Mouse (Mus musculus) ovary, postnatal 14 days (tissue): ENCODE data around the gene Kcnj4.
A peak's percentile ranks its signal among the peaks of the same experiment; 100 is the strongest.

Source experiments
- DNase-seq: peaks from one replicate; pipeline ENCODE4 v3.0.0; 2022; ENCODE audit warnings: low spot score

Gene Kcnj4

DNA sequence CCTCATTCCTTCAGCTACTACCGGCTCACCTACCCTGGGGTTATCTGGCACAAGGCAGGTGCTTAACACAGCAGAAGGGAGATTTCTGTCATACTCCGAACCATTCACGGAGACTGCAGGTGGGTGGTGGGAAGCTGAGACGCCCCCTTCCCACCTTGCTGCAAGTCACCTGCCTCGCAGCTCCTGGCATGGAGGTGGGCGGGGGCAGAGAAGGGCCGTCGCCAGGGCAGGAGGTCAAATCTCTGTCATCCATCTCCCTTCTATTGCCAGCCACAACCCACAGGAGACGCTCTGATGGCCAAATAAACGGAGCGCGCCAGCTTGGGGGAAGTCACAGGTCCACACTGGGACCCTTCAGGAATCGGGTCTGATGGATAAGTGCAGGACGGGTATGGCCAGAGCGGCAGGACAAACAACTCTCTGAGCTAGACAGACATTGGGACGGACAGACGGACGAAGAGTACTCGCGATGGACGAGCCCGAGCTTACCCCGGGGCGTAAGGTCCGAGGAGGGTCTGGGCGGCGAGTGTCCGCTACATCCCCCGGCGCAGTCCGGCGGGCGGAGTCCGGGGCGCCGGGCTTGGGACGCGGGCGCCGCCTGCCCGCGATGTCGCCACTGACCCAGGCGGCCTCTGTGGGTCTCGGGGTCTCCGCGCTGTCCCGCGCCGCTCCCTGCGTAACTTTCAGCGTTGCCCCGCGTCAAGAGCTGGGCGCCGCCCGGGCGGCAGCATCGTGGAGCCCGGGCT lies at the start of gene Kcnj4:
Kcnj4 (minus strand) TSS at position 535 of the 746 bp plus-strand sequence.
- DNase-seq, result no peak

DNA sequence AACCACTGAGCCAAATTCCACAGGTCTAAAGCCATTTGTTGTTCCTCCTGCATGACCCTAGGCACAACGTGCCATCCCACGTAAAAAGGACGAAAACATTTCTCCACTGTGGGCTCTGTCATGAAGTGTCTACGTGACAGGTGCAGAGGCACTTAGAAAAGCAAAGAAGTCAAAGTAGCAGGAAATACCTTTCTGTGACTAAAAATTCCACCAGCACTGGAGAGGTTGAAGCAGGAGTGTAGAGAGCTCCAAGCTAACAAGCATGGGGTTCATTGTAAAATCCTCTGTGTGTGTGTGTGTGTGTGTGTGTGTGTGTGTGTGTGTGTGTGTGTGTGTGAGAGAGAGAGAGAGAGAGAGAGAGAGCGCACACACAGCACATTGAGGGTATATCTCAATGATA lies 47.5 kb upstream of the Kcnj4 start:
- DNase-seq, result no peak

- no peak for DNase-seq
Observed at GRCm38 (mm10) chr15:79548226-79548625, 43.2 kb upstream of the Kcnj4 start.

GRCm38 (mm10) chr15:79547289-79547820 lies 42.3 kb upstream of the Kcnj4 start:
- no peak for DNase-seq

DNA sequence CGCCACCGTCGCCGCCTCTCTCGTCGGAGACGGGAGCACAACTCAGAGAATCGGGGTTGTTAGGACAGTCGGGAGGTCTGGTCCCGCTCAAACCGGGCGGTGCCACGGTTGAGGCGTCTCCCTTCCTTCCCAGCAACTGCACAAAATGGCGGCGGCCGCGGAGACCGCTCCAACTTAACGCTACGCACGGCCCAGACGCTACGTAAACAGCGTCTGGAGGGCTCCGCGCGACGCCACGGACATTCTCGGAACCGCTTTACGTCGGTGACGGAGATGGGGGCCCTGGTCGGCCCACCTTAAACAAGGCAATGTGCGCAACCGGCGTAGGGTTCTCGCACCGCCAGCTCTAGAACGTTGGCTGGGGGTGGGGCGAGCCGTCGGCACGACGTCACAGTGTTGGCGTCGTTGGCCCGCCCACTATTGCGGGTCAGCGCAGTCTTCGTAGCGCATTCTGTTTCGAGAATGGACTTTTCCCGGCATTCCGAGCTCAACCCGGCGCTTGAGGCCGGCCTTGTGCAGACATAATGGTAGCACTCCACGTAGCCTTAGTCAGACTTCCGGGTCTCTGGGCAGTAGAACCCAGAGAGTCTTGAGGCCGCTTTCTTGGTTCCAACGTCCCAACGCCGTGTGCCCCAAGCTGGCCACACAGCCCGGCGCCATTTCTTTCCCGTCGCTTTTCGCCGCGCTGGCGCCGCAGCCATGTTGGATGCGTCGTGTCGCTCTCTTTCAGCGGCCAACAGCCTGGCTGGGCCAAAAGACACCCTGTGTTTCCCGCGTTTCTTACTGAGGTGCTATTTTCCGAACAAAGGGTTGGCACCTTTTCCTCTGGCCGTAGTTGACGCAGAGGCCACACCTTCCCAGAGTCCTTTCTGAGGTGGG lies 41.6 kb upstream of the Kcnj4 start, which contains the start of gene Ddx17:
Ddx17 (minus strand) TSS at position 332 of the 879 bp plus-strand sequence.
- peak; percentile 99 for DNase-seq

DNA sequence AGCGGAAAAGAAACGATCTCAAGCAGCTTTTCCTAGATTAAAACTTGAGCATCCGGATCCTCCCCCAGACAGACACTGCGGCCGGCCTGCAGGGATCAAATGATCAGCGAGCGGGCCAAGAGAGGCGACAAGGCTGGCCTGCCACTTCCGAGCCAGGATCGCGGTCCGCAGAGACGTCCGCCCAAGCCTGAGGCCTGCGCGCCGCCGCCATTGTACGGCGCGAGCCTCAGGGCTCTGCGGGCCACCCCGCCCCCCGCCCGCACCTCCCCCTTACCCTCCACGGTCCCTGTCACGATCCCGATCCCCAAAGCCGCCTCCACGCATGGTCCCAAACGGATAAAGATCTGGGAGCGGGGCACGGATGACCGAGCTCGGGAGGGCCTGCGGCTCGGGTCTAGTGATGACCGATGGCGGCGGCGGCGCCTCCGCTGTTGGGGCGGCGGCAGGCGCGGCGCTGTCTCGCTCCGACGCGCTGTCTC lies 40.9 kb upstream of the Kcnj4 start:
- peak; percentile 56 for DNase-seq

GRCm38 (mm10) chr15:79545496-79545895 lies 40.5 kb upstream of the Kcnj4 start:
- DNase-seq, result no peak

DNA sequence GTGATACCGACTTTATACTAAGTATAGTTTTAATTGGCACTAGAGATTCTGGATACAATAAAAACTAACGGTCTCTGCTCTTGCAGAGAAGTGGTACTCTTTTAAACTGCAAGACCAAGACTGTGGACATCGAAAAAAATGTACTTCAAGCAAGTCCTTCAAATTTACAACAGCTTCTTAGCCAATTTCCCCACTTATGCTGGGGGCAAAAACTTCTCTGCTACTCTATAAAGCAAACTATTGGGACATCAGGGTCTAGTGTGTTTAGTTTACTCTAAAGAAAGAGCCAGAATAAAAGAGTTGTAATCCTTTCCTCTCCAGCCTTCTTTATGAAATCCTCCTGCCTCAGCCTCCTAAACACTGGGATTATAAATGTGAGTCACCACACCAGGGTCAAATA lies 38.9 kb upstream of the Kcnj4 start:
- no peak for DNase-seq

GRCm38 (mm10) chr15:79533796-79534195 lies 28.8 kb upstream of the Kcnj4 start:
- DNase-seq, result no peak

DNA sequence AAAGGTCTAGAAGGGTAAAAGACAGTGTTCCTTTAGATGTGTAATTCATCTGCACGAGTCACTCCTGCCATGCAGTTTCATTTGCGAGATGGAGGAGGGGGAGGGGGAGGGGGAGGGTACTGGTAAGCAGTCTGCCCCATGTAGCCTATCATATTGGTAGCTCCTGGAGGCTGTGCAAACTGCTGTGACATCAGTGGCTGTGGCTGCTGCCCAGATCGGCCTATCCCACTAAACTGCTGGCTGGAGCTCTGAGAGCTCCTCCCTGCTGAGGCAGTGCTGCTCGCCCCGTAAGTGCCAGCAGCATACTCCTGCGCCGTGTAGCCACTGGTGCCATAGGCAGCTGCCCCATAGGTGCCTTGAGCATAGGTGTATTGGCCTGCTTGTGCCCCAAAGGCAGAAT lies 24.9 kb upstream of the Kcnj4 start:
- no peak for DNase-seq

DNA sequence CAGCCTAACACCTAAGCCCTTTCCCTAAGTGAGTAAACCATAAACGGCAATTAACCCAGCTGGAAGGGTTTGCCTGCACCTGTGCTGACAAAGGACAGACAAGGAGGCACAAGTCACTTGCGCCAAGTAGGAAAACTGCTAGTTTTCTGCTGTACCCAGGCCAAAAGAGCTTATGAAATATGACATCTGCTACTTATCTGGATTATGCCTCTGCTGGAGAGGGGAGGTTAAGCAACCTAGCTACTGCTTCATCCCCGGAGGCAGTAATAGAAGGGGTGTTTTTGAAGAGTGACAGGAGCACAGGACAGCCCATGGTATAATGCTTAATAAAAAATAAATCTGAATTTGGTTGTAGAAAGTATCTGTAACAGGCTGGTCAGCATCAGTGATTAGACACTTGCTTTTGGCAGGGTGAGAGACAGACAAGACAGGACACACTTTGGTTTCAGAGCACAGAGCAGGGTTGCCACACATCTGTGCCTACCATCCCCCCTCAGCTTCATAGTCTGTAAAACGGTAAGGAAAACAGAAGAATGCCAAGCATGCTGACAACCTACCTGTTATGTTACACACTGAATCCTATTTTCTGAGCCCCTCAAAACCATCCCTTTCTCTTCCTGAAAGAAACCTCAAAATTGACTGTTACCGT lies 23.1 kb upstream of the Kcnj4 start:
- DNase-seq, result no peak

- DNase-seq, result no peak
Observed at GRCm38 (mm10) chr15:79527192-79527591, 22.2 kb upstream of the Kcnj4 start.

DNA sequence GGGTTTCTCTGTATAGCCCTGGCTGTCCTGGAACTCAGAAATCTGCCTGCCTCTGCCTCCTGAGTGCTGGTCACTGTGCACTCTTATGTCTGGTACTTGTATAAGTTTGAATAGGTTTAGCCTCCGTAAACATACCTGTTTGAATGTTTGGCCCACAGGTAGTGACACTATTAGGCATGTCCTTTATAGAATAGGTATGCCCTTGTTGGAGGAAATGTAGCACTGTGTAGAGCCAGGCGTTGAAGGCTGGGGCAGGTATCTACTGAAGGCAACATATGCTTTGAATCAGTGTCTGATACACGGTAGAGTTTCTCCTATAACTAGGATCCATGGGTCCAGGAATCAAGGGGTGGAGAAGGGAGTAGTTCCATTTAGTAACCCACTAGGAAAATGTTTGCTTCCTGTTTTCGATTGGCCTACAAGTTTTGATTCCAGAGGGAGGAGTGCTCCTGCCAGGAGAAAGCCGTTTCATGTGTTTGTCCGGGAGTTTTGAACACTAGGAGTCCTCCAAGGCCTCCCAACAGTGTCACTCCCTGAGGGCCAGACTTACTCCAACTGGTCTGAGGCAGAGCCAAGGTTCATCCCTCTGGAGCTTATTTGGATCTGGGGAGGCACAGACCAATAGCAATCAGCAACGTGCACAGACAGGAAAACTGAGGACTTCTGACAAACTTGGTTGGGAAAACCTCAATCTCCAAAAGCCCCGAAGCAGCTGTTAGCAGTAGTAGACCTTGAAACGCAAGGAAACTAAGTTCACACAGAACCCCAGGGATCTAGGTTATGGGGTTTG lies 21.1 kb upstream of the Kcnj4 start:
- DNase-seq, result no peak

DNA sequence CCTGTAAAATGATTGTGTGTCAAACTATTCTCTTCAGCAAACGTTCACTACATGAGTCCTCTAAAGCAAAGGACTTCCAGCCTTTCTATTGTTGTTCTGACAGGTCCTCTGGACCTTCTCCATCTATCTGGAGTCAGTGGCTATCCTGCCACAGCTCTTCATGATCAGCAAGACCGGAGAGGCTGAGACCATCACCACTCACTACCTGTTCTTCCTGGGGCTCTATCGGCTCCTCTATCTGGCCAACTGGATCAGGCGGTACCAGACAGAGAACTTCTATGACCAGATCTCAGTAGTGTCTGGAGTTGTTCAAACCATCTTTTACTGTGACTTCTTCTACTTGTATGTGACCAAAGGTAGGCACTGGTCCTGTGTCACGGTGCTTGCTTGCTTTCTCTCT lies 20.5 kb upstream of the Kcnj4 start:
- DNase-seq, result no peak

GRCm38 (mm10) chr15:79519400-79520220 lies 14.6 kb upstream of the Kcnj4 start:
- DNase-seq, result no peak

GRCm38 (mm10) chr15:79518571-79518970 lies 13.5 kb upstream of the Kcnj4 start:
- DNase-seq, result no peak

DNA sequence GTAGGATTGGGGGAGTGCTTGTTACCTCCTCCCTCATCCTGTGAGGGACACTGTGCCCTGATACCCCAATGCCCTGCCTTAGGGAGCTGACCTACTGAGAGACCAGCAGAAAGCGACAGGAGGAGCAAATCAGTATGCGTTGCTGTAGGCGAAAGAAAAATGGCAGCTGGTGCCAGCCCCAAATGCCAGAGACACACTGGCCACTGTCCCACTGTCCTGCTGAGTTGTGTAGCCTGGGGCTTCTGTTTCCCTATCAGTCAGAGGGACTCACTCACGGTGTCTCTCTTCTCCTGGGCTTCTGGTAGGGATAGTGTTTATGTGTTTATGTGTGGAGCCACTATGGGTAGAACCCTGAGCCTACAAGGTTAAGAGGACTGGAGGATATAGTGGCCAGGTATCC lies 12.7 kb upstream of the Kcnj4 start:
- DNase-seq, result no peak

DNA sequence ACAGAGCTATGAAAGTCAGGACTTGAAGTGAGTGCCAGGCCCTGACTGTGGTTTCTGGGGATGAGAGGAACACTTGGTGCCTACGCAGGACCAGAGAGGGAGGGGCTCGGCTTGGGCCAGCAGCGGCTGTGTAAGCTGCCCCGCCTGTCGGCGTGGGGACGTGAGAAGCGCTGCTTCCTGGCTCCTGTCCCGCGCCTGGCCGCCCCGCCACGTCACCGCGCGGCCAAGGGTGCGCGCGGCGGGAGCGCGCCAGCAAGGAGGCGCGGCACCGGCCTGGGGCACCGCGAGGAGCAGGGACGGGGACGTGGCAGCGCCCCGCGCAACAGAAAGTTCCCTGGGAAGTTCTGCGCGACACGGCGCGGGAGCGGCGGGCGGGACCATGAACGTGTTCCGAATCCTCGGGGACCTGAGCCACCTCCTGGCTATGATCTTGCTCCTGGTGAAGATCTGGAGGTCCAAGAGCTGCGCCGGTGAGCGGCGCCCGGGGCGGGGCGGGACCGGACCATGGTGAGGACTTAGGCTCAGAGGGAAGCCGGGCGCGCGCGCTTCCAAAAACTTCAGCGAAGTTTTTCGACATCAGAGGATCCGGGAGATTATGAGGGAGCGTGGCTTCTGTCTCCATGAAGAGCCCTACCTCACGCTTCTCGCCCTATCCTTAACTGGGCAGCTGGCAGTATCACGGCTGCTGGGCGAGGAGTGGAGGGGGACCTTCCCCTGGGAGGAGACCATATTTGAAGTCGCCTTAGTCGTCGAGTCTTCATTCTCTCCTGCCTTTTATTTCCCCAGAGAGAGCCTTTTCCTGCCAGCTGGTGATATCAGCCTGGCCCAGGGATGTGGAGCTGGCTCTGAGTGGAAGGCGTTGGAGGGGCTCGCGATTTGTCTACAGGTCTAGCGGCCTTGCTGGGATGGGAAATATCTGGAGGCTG lies 11.4 kb upstream of the Kcnj4 start, which contains the start of gene Kdelr3:
Kdelr3 (plus strand) TSS at position 241 of the 926 bp plus-strand sequence.
- DNase-seq, result peak; percentile 75

DNA sequence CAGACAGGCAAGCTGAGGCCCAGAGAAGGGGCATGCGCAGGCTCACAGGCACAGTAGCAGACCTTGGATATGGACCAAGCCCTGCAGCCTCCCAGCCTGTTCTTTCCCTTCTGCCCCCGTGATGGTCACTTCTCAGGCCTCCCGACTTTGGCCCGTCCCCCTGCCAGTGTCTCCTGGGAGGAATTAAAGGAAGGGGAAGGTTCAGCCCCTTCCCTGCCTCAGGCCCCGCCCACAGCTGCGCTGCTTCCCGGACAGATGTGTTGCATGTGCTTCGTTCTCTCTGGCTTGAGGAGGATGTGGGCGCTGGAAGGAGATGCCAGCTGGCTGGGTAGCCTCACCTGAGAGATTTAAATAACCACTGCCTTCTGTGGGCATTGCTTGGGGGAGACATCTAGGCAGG lies 8.9 kb upstream of the Kcnj4 start:
- no peak for DNase-seq
